Mouse (Mus musculus): Measurements from ENCODE around the gene Rbp4.

The Rbp4 gene

GRCm38 (mm10) chr19:38125219-38125610, at the start of gene Rbp4:
Gene Rbp4, minus strand, starts transcription at chr19:38125281.
- DNase-seq (ENCODE audit: low read depth, low spot score), result no peak

GRCm38 (mm10) chr19:38164633-38165032, 39.6 kb upstream of the Rbp4 start:
- no peak for DNase-seq (ENCODE audit: low read depth, low spot score)

- no peak for DNase-seq (ENCODE audit: low read depth, low spot score)
Measured at GRCm38 (mm10) chr19:38161648-38162354, 36.7 kb upstream of the Rbp4 start.

- DNase-seq (ENCODE audit: low read depth, low spot score), result no peak
Measured at GRCm38 (mm10) chr19:38156243-38156642, 31.2 kb upstream of the Rbp4 start.

GRCm38 (mm10) chr19:38143540-38144271, 18.6 kb upstream of the Rbp4 start:
- no peak for DNase-seq (ENCODE audit: low read depth, low spot score)

GRCm38 (mm10) chr19:38134806-38135205, 9.7 kb upstream of the Rbp4 start:
- DNase-seq (ENCODE audit: low read depth, low spot score), result no peak

- no peak for DNase-seq (ENCODE audit: low read depth, low spot score)
Measured at GRCm38 (mm10) chr19:38133986-38134385, 8.9 kb upstream of the Rbp4 start.

- no peak for DNase-seq (ENCODE audit: low read depth, low spot score)
Measured at GRCm38 (mm10) chr19:38132481-38132880, 7.4 kb upstream of the Rbp4 start, which contains the start of gene Pde6c. Gene Pde6c, plus strand, starts transcription at chr19:38132781.

GRCm38 (mm10) chr19:38126656-38127055, 1.6 kb upstream of the Rbp4 start:
- no peak for DNase-seq (ENCODE audit: low read depth, low spot score)

- DNase-seq (ENCODE audit: low read depth, low spot score), result no peak
Measured at GRCm38 (mm10) chr19:38124401-38125218, 471 bp downstream of the Rbp4 start.

- no peak for DNase-seq (ENCODE audit: low read depth, low spot score)
Measured at GRCm38 (mm10) chr19:38123921-38124320, 1.2 kb downstream of the Rbp4 start.

- no peak for DNase-seq (ENCODE audit: low read depth, low spot score)
Measured at GRCm38 (mm10) chr19:38120123-38120760, 4.8 kb downstream of the Rbp4 start.

- DNase-seq (ENCODE audit: low read depth, low spot score), result no peak
Measured at GRCm38 (mm10) chr19:38114834-38115491, 10.1 kb downstream of the Rbp4 start.

- DNase-seq (ENCODE audit: low read depth, low spot score), result no peak
Measured at GRCm38 (mm10) chr19:38112575-38112974, 12.5 kb downstream of the Rbp4 start.

GRCm38 (mm10) chr19:38111056-38111455, 14.0 kb downstream of the Rbp4 start:
- no peak for DNase-seq (ENCODE audit: low read depth, low spot score)

GRCm38 (mm10) chr19:38109506-38110242, 15.4 kb downstream of the Rbp4 start:
- no peak for DNase-seq (ENCODE audit: low read depth, low spot score)

- no peak for DNase-seq (ENCODE audit: low read depth, low spot score)
Measured at GRCm38 (mm10) chr19:38107871-38108270, 17.2 kb downstream of the Rbp4 start.

GRCm38 (mm10) chr19:38096858-38097758, 28.0 kb downstream of the Rbp4 start, which contains the start of gene Ffar4:
Gene Ffar4, plus strand, starts transcription at chr19:38097071.
- no peak for DNase-seq (ENCODE audit: low read depth, low spot score)

GRCm38 (mm10) chr19:38096231-38096630, 28.9 kb downstream of the Rbp4 start:
- DNase-seq (ENCODE audit: low read depth, low spot score), result no peak
